Mouse (Mus musculus) ES-Bruce4 (cell line): Measurements from ENCODE around the gene Tbc1d2. TPM values are rescaled to one million over a fixed set of nuclear protein-coding genes. Genes with fewer than 3 reads are reported as not detected.

Source experiments
- H3K27ac ChIP-seq: 2 replicates; pipeline ENCODE4 v1.5.1; 2012; ENCODE audit warnings: low read length, inconsistent platforms; ENCODE audit not compliant: insufficient read depth
- H3K27me3 ChIP-seq: 2 replicates; pipeline ENCODE4 v1.6.1; 2012; ENCODE audit warnings: mild to moderate bottlenecking, low read length, inconsistent platforms; ENCODE audit not compliant: control insufficient read depth, poor library complexity, insufficient read depth, severe bottlenecking
- H3K36me3 ChIP-seq: 2 replicates; pipeline ENCODE4 v1.6.1; 2012; ENCODE audit warnings: inconsistent platforms, mild to moderate bottlenecking, low read length, moderate library complexity; ENCODE audit not compliant: control insufficient read depth, poor library complexity, insufficient read depth, severe bottlenecking
- H3K4me1 ChIP-seq: one replicate; pipeline ENCODE4 v1.8.1; 2011; ENCODE audit warnings: low read length; ENCODE audit not compliant: control insufficient read depth, insufficient read depth
- H3K4me3 ChIP-seq: 2 replicates; pipeline ENCODE4 v1.5.1; 2011; ENCODE audit warnings: low read depth, mild to moderate bottlenecking, low read length
- H3K9ac ChIP-seq: 2 replicates; pipeline ENCODE4 v1.6.1; 2012; ENCODE audit warnings: low read depth, mild to moderate bottlenecking, inconsistent platforms; ENCODE audit not compliant: poor library complexity, severe bottlenecking
- H3K9me3 ChIP-seq: replicated peaks from 2 replicates; pipeline ENCODE4 v1.6.1; 2012; ENCODE audit warnings: mild to moderate bottlenecking, low read length, inconsistent platforms; ENCODE audit not compliant: control insufficient read depth, poor library complexity, insufficient read depth, severe bottlenecking
- CTCF ChIP-seq: IDR thresholded peaks from one replicate; pipeline ENCODE4 v1.8.1; 2011; ENCODE audit warnings: low read depth, low read length
- EP300 ChIP-seq: IDR thresholded peaks from 2 replicates; pipeline ENCODE4 v1.6.1; 2011; ENCODE audit warnings: low read depth, low read length; ENCODE audit not compliant: insufficient read depth
- POLR2A ChIP-seq: IDR thresholded peaks from one replicate; pipeline ENCODE4 v1.8.1; 2011; ENCODE audit warnings: low read length; ENCODE audit not compliant: insufficient read depth
- polyA plus RNA-seq: library from polyadenylated mRNA; stranded (reverse); fragments of >200 nt; gene quantifications from 2 replicates; pipeline ENCODE4 v1.2.4, GENCODE M21; 2011; ENCODE audit warnings: low read depth; ENCODE audit not compliant: missing spikeins, insufficient read depth, insufficient read length

The Tbc1d2 gene
- polyA plus RNA-seq, 1 experiment: 7.7 TPM

GRCm38 (mm10) chr4:46628873-46629272 lies 21.1 kb downstream of the Tbc1d2 start:
- Histone ChIP-seq H3K9ac (peak overlapping the region; percentile 14), H3K4me3 (no peak overlapping the region), H3K9me3 (no peaks in the 10 kb centered on the region), H3K4me1 (peaks cover 12% of the 10 kb centered on the region), H3K27me3 (no peaks in the 10 kb centered on the region), H3K36me3 (no peaks in the 10 kb centered on the region), H3K27ac (peak overlapping the region; percentile 45; the same call in 1 of the 2 replicates)
- TF ChIP-seq CTCF: no peak
- peak; percentile 71 for TF ChIP-seq POLR2A
- TF ChIP-seq EP300: peak; percentile 65

DNA sequence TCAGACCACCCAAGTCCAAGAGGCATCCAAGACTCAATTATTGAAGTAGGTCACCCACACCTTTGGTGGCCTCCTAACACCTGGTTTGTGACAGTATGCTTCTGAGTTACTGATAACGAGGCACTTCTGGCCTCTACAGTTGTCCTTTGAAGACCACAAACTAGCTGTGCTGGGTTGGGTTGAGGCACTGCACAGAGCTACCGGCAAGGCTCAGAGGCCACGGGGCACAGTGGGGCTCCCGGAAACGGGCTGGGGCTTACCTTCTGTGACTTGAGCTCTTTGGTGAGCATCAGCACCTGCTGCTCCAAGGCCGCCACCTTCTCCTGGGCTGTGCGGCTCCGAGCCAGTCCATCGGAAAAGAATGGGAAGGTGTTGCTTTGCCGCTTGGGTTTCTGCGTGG lies 21.9 kb downstream of the Tbc1d2 start:
- H3K9me3 ChIP-seq: no peaks in the 10 kb centered on the region
- H3K27me3 ChIP-seq: no peaks in the 10 kb centered on the region
- no peak for TF ChIP-seq CTCF
- TF ChIP-seq EP300: no peak
- no peak for TF ChIP-seq POLR2A
- H3K9ac ChIP-seq: no peak overlapping the region
- no peak overlapping the region for H3K4me3 ChIP-seq
- H3K4me1 ChIP-seq: peaks cover 11% of the 10 kb centered on the region
- no peaks in the 10 kb centered on the region for H3K36me3 ChIP-seq
- peak overlapping the region; percentile 13; the same call in 1 of the 2 replicates for H3K27ac ChIP-seq

DNA sequence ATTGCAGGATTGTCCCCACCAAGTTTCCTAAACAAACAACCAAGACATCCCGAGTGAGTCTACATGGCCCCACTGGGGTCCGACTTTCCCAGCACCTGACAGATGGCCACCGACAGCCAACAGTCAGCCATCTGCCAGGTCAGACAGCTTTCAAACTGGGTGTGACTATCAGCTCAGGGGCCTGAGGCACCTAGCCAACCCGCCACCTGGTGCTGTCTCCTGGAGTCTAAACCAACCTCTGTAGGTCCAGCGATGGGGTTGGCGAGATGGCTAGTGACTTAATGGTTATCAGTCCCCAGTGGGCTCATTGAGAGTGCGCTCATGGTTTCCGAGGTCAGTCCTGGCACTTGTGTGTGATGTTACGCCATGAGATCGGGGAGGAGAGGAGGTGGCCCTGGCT lies 24.9 kb downstream of the Tbc1d2 start:
- H3K4me1 ChIP-seq: peaks cover 14% of the 10 kb centered on the region
- H3K27me3 ChIP-seq: no peaks in the 10 kb centered on the region
- no peaks in the 10 kb centered on the region for H3K9me3 ChIP-seq
- no peaks in the 10 kb centered on the region for H3K36me3 ChIP-seq
- no peak for TF ChIP-seq EP300
- no peak for TF ChIP-seq CTCF
- no peak for TF ChIP-seq POLR2A
- H3K4me3 ChIP-seq: no peak overlapping the region
- H3K9ac ChIP-seq: no peak overlapping the region
- no peak overlapping the region for H3K27ac ChIP-seq

DNA sequence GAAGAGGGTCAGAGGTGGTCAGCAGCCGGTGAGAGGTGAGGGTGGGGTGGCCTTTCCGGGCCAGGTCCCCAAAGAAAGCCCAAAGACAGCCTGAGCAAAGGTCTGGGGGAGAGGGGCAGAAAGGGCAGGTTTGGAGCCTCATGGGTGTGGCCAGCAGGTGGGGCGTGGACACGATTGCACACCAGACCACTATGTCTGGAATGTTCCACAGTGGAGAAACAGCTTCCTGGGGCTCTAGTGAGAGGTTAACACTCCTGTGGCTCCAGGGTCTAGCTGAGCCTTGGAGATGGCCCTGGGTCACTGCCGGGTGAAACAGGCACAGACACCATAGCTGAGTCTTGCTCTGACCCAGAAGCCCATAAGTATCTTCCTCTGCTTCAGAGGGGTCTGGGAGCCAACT lies 27.0 kb downstream of the Tbc1d2 start:
- Histone ChIP-seq H3K4me3 (no peak overlapping the region), H3K27ac (no peak overlapping the region), H3K9me3 (no peaks in the 10 kb centered on the region), H3K4me1 (peaks cover 12% of the 10 kb centered on the region), H3K36me3 (no peaks in the 10 kb centered on the region), H3K27me3 (no peaks in the 10 kb centered on the region), H3K9ac (no peak overlapping the region)
- TF ChIP-seq CTCF: no peak
- no peak for TF ChIP-seq EP300

DNA sequence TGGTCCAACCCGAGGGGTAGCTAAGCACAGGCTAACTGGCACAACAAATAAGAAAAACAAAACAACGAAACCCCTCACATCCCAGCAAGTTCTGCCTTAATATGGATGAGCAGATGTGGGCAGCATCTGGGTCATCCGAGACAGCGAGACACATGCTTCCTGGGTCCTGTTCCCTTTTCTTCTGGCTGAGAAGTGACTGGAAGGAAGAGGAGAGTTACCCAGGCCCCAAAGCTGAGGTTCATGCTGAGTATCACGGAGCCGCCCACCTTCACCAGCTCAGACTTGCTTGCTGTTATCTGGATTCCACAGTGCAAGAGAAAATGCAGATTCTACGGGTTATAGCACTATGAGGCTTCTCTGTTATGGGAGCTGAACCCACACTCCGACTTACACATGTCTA lies 29.1 kb downstream of the Tbc1d2 start:
- TF ChIP-seq CTCF: no peak
- TF ChIP-seq EP300: no peak
- no peak for TF ChIP-seq POLR2A
- no peaks in the 10 kb centered on the region for H3K36me3 ChIP-seq
- peak overlapping the region; percentile 61 for H3K4me3 ChIP-seq
- H3K9me3 ChIP-seq: no peaks in the 10 kb centered on the region
- peaks cover 7% of the 10 kb centered on the region for H3K4me1 ChIP-seq
- peak overlapping the region; percentile 8; the same call in 1 of the 2 replicates for H3K9ac ChIP-seq
- no peaks in the 10 kb centered on the region for H3K27me3 ChIP-seq
- no peak overlapping the region for H3K27ac ChIP-seq

DNA sequence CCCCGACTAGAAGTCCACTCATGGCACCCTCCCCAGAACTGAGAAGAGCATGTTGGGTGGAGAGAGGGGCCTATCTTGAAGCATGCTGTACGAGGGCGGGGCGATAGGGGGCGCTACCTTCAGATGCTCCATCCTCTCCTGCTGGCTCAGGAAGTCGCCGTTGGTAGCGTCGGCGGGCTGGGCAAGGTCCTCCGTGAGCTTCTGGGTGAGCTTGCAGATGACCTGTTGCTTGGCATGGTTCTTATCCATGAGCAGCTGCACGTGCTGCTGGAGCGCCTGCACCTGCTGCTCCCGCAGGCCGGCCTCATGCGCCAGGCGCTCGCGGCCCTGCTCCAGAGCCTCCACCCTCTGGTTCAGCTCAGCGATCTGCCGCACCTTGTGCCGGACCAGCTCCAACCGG lies 29.7 kb downstream of the Tbc1d2 start:
- peak; percentile 90 for TF ChIP-seq CTCF
- TF ChIP-seq EP300: no peak
- TF ChIP-seq POLR2A: no peak
- Histone ChIP-seq H3K27me3 (no peaks in the 10 kb centered on the region), H3K27ac (no peak overlapping the region), H3K36me3 (no peaks in the 10 kb centered on the region), H3K9me3 (no peaks in the 10 kb centered on the region), H3K4me3 (peak overlapping the region; percentile 61), H3K9ac (peak overlapping the region; percentile 8; the same call in 1 of the 2 replicates), H3K4me1 (peaks cover 7% of the 10 kb centered on the region)
